Mouse (Mus musculus) G1E (cell line): Measurements from ENCODE around the gene Sbno1. TPM values are rescaled to one million over a fixed set of nuclear protein-coding genes. Genes with fewer than 3 reads are reported as not detected.

Source experiments
- ATAC-seq: 2 replicates; pipeline ENCODE4 v1.8.0; 2016; ENCODE audit warnings: mild to moderate bottlenecking; ENCODE audit not compliant: insufficient number of reproducible peaks, poor library complexity, low FRiP score, severe bottlenecking; ENCODE audit errors: extremely low read depth
- DNase-seq: peaks from one replicate; pipeline ENCODE4 v3.0.0; 2012; ENCODE audit warnings: low spot score
- H3K27me3 ChIP-seq: 2 replicates; pipeline ENCODE4 v1.6.1; 2012; ENCODE audit warnings: mild to moderate bottlenecking, low read length, inconsistent platforms; ENCODE audit not compliant: insufficient read depth
- H3K36me3 ChIP-seq: replicated peaks from 2 replicates; pipeline ENCODE3; 2012; ENCODE audit warnings: mild to moderate bottlenecking, inconsistent platforms
- H3K4me1 ChIP-seq: 2 replicates; pipeline ENCODE4 v1.6.1; 2012; ENCODE audit warnings: low read depth, low read length, inconsistent platforms, mixed read lengths; ENCODE audit not compliant: insufficient read depth
- H3K4me3 ChIP-seq: 2 replicates; pipeline ENCODE4 v1.5.1; 2012; ENCODE audit warnings: low read depth, mild to moderate bottlenecking, inconsistent platforms, low read length, moderate library complexity, mixed read lengths
- H3K9me3 ChIP-seq: replicated peaks from 2 replicates; pipeline ENCODE4 v1.6.1; 2012; ENCODE audit warnings: inconsistent platforms
- CTCF ChIP-seq: IDR thresholded peaks from 2 replicates; pipeline ENCODE4 v1.5.1; 2012; ENCODE audit warnings: low read depth, low read length, inconsistent platforms, mixed read lengths
- GATA1 ChIP-seq: IDR thresholded peaks from 2 replicates; pipeline ENCODE4 v1.6.1; 2012; ENCODE audit warnings: borderline replicate concordance, low read length, inconsistent platforms, mixed read lengths
- GATA2 ChIP-seq: IDR thresholded peaks from 2 replicates; pipeline ENCODE4 v1.6.1; 2012; ENCODE audit warnings: low read depth, low read length, inconsistent platforms, borderline replicate concordance
- POLR2AphosphoS5 ChIP-seq: IDR thresholded peaks from 2 replicates; pipeline ENCODE4 v1.6.1; 2012; ENCODE audit warnings: low read depth, low read length, inconsistent platforms; ENCODE audit not compliant: insufficient replicate concordance
- TAL1 ChIP-seq: conservative IDR thresholded peaks from 2 replicates; pipeline ENCODE4 v1.6.1; 2012; ENCODE audit warnings: low read depth, low read length, inconsistent platforms, mixed read lengths
- polyA plus RNA-seq: library from polyadenylated mRNA; stranded (reverse); fragments of >175 nt; gene quantifications from 2 replicates; pipeline ENCODE4 v1.2.3, GENCODE M21; 2012
- total RNA-seq, 2 experiments: library from RNA; stranded (forward) in 1 of 2; stranded (reverse) in 1 of 2; fragments of 200-1000 nt in 1 of 2; fragments of >200 nt in 1 of 2; fragmentation: Nextera tagmentation in 1 of 2; gene quantifications; 2 replicates each; pipeline ENCODE4 v1.2.3; 2014 to 2017

Gene Sbno1
- total and polyA plus RNA-seq, 3 experiments, result 29.5 to 260 (median 221) TPM

- peaks cover 39% of the 10 kb centered on the region for H3K4me1 ChIP-seq
- H3K36me3 ChIP-seq, result peaks cover 40% of the 10 kb centered on the region
- ATAC-seq, result no peak
- DNase-seq, result no peak
- no peaks in the 10 kb centered on the region for H3K9me3 ChIP-seq
- no peaks in the 10 kb centered on the region for H3K27me3 ChIP-seq
- H3K4me3 ChIP-seq, result no peak overlapping the region
- TF ChIP-seq GATA2 (no peak), CTCF (no peak), POLR2AphosphoS5 (no peak)
Measured at GRCm38 (mm10) chr5:124330086-124330485, 95.7 kb downstream of the Sbno1 start.

- no peaks in the 10 kb centered on the region for H3K9me3 ChIP-seq
- no peaks in the 10 kb centered on the region for H3K27me3 ChIP-seq
- H3K4me3 ChIP-seq, result peak within 1 kb of the TSS; percentile 85
- TF ChIP-seq POLR2AphosphoS5 (no peak; the same call in 1 of the 2 replicates), GATA2 (no peak)
- DNase-seq, result peak; percentile 99
- peak; percentile 95 for ATAC-seq
- peaks cover 41% of the 10 kb centered on the region for H3K36me3 ChIP-seq
- peaks cover 39% of the 10 kb centered on the region for H3K4me1 ChIP-seq
Measured at GRCm38 (mm10) chr5:124327510-124328364, 98.1 kb downstream of the Sbno1 start, which contains the start of the genes Mphosph9 and 2810006K23Rik. Mphosph9 (minus strand) TSS chr5:124327972. 2810006K23Rik (plus strand) TSS chr5:124328089.

DNA sequence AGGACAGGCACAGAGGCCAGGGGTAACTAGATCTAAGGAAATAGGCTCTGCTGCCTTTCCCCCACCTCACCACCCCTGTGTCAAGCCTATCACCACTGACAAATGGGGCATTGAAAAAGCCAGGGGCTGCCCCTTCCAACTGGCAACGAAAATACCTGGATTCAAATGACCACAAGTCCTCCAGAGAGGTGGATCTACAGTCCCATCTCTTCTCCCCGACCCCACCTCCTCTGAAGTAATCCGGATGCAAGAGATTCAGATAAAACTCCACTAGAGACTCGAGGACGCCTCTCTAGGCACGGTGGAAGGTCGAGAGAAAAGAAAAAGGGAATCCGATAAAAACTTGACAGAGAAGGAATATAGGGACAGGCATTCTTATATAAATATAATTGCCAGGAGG is 99.0 kb downstream of the Sbno1 start:
- Histone ChIP-seq H3K27me3 (no peaks in the 10 kb centered on the region), H3K4me3 (peak overlapping the region; percentile 85), H3K36me3 (peaks cover 37% of the 10 kb centered on the region), H3K9me3 (no peaks in the 10 kb centered on the region), H3K4me1 (peaks cover 44% of the 10 kb centered on the region)
- TF ChIP-seq TAL1 (no peak), CTCF (no peak), POLR2AphosphoS5 (no peak), GATA1 (no peak), GATA2 (no peak)
- ATAC-seq (no peak), DNase-seq (no peak)

Other genes starting within 250 kb of the Sbno1 start
- gene Pitpnm2, start 176.2 kb downstream of the Sbno1 start, total RNA-seq (2014; fragmentation: Nextera tagmentation), result 35.6 and 37.6 TPM in 2 replicates
- gene Pitpnm2, start 176.2 kb downstream of the Sbno1 start, total RNA-seq (2017), result 9.0 and 9.2 TPM in 2 replicates
- gene Pitpnm2, start 176.2 kb downstream of the Sbno1 start, polyA plus RNA-seq, result 24.1 and 25.2 TPM in 2 replicates
- gene Mphosph9, start 98.0 kb downstream of the Sbno1 start, total RNA-seq (2014; fragmentation: Nextera tagmentation), result 16.8 and 24.2 TPM in 2 replicates
- gene Mphosph9, start 98.0 kb downstream of the Sbno1 start, total RNA-seq (2017), result 22.8 and 23.2 TPM in 2 replicates
- gene Mphosph9, start 98.0 kb downstream of the Sbno1 start, polyA plus RNA-seq, result 2.0 and 2.4 TPM in 2 replicates
- gene 2810006K23Rik, start 97.9 kb downstream of the Sbno1 start, total RNA-seq (2014; fragmentation: Nextera tagmentation), result 26.8 and 29.5 TPM in 2 replicates
- 18.9 and 19.8 TPM in 2 replicates for gene 2810006K23Rik, start 97.9 kb downstream of the Sbno1 start, total RNA-seq (2017)
- gene 2810006K23Rik, start 97.9 kb downstream of the Sbno1 start, polyA plus RNA-seq, result 5.9 and 7.7 TPM in 2 replicates
- 183 and 193 TPM in 2 replicates for gene Cdk2ap1, start 62.9 kb downstream of the Sbno1 start, total RNA-seq (2014; fragmentation: Nextera tagmentation)
- gene Cdk2ap1, start 62.9 kb downstream of the Sbno1 start, total RNA-seq (2017), result 150 and 200 TPM in 2 replicates
- 145 and 163 TPM in 2 replicates for gene Cdk2ap1, start 62.9 kb downstream of the Sbno1 start, polyA plus RNA-seq
- 504 and 585 TPM in 2 replicates for gene Kmt5a, start 13.9 kb upstream of the Sbno1 start, total RNA-seq (2014; fragmentation: Nextera tagmentation)
- gene Kmt5a, start 13.9 kb upstream of the Sbno1 start, total RNA-seq (2017), result 85.1 and 91.8 TPM in 2 replicates
- gene Kmt5a, start 13.9 kb upstream of the Sbno1 start, polyA plus RNA-seq, result 293 and 320 TPM in 2 replicates
- 7.8 and 10.5 TPM in 2 replicates for gene Rilpl2, start 52.4 kb upstream of the Sbno1 start, total RNA-seq (2014; fragmentation: Nextera tagmentation)
- gene Rilpl2, start 52.4 kb upstream of the Sbno1 start, total RNA-seq (2017), result 17.3 and 21.4 TPM in 2 replicates
- 28.3 and 30.3 TPM in 2 replicates for gene Rilpl2, start 52.4 kb upstream of the Sbno1 start, polyA plus RNA-seq
- 8.1 and 10.2 TPM in 2 replicates for gene Snrnp35, start 57.1 kb upstream of the Sbno1 start, total RNA-seq (2014; fragmentation: Nextera tagmentation)
- 9.8 and 10.1 TPM in 2 replicates for gene Snrnp35, start 57.1 kb upstream of the Sbno1 start, total RNA-seq (2017)
- gene Snrnp35, start 57.1 kb upstream of the Sbno1 start, polyA plus RNA-seq, result 24.4 and 26.6 TPM in 2 replicates
- 0.38 TPM in 1 of 2 replicates, not detected in the other for gene Rilpl1, start 105.4 kb upstream of the Sbno1 start, total RNA-seq (2014; fragmentation: Nextera tagmentation)
- gene Rilpl1, start 105.4 kb upstream of the Sbno1 start, total RNA-seq (2017), result 0.98 and 0.99 TPM in 2 replicates
- gene Rilpl1, start 105.4 kb upstream of the Sbno1 start, polyA plus RNA-seq, result 0.41 and 0.52 TPM in 2 replicates
- gene Tmed2, start 114.7 kb upstream of the Sbno1 start, total RNA-seq (2014; fragmentation: Nextera tagmentation), result 548 and 656 TPM in 2 replicates
- gene Tmed2, start 114.7 kb upstream of the Sbno1 start, total RNA-seq (2017), result 369 and 478 TPM in 2 replicates
- 114 and 167 TPM in 2 replicates for gene Tmed2, start 114.7 kb upstream of the Sbno1 start, polyA plus RNA-seq
- 25.6 and 26.0 TPM in 2 replicates for gene Ddx55, start 126.9 kb upstream of the Sbno1 start, total RNA-seq (2014; fragmentation: Nextera tagmentation)
- gene Ddx55, start 126.9 kb upstream of the Sbno1 start, total RNA-seq (2017), result 21.7 and 21.8 TPM in 2 replicates
- gene Ddx55, start 126.9 kb upstream of the Sbno1 start, polyA plus RNA-seq, result 17.5 and 23.1 TPM in 2 replicates
- 43.9 and 72.5 TPM in 2 replicates for gene Eif2b1, start 153.1 kb upstream of the Sbno1 start, total RNA-seq (2014; fragmentation: Nextera tagmentation)
- gene Eif2b1, start 153.1 kb upstream of the Sbno1 start, total RNA-seq (2017), result 46.8 and 50.9 TPM in 2 replicates
- gene Eif2b1, start 153.1 kb upstream of the Sbno1 start, polyA plus RNA-seq, result 10.3 and 12.0 TPM in 2 replicates
- gene Gtf2h3, start 153.1 kb upstream of the Sbno1 start, total RNA-seq (2014; fragmentation: Nextera tagmentation), result 88.9 and 122 TPM in 2 replicates
- 64.6 and 78.6 TPM in 2 replicates for gene Gtf2h3, start 153.1 kb upstream of the Sbno1 start, total RNA-seq (2017)
- 4.1 and 8.2 TPM in 2 replicates for gene Gtf2h3, start 153.1 kb upstream of the Sbno1 start, polyA plus RNA-seq
- 22.2 and 23.9 TPM in 2 replicates for gene Atp6v0a2, start 202.6 kb upstream of the Sbno1 start, total RNA-seq (2014; fragmentation: Nextera tagmentation)
- gene Atp6v0a2, start 202.6 kb upstream of the Sbno1 start, total RNA-seq (2017), result 21.1 and 22.2 TPM in 2 replicates
- 7.5 and 7.8 TPM in 2 replicates for gene Atp6v0a2, start 202.6 kb upstream of the Sbno1 start, polyA plus RNA-seq